Mouse (Mus musculus) liver, embryonic 11.5 days (tissue): ENCODE results near the gene Ece1. TPM values are rescaled to one million over a fixed set of nuclear protein-coding genes. Genes with fewer than 3 reads are reported as not detected.

Experiments used
- ATAC-seq: fragments of 200-750 bp; cut with Nextera tagmentation; replicated peaks from 2 replicates; pipeline ENCODE4 v1.8.0; 2017; ENCODE audit warnings: moderate number of reproducible peaks, mild to moderate bottlenecking, moderate TSS enrichment, moderate library complexity; ENCODE audit not compliant: low FRiP score
- DNase-seq: peaks from one replicate; pipeline ENCODE4 v3.0.0-alpha.2; 2017; ENCODE audit warnings: low spot score
- H3K27ac ChIP-seq: fragments of 300-500 bp; sonication (generic); 2 replicates; pipeline ENCODE4 v1.5.1; 2014; ENCODE audit warnings: mild to moderate bottlenecking, low read depth, low read length, control low read depth
- H3K27me3 ChIP-seq: fragments of 300-500 bp; sonication (generic); replicated peaks from 2 replicates; pipeline ENCODE4 v1.6.1; 2014; ENCODE audit warnings: low read length, mixed read lengths; ENCODE audit not compliant: control insufficient read depth, insufficient read depth
- H3K36me3 ChIP-seq: fragments of 300-500 bp; sonication (generic); 2 replicates; pipeline ENCODE4 v1.6.1; 2014; ENCODE audit warnings: mild to moderate bottlenecking, low read length, moderate library complexity, mixed read lengths; ENCODE audit not compliant: control insufficient read depth, insufficient read depth
- H3K4me1 ChIP-seq: fragments of 300-500 bp; sonication (generic); replicated peaks from 2 replicates; pipeline ENCODE4 v1.6.1; 2014; ENCODE audit warnings: low read length, mixed read lengths; ENCODE audit not compliant: control insufficient read depth, insufficient read depth
- H3K4me2 ChIP-seq: fragments of 300-500 bp; sonication (generic); 2 replicates; pipeline ENCODE4 v1.6.1; 2014; ENCODE audit warnings: mild to moderate bottlenecking, control low read depth, moderate library complexity
- H3K4me3 ChIP-seq: fragments of 300-500 bp; sonication (generic); 2 replicates; pipeline ENCODE4 v1.5.1; 2014; ENCODE audit warnings: low read depth, low read length, control low read depth
- H3K9ac ChIP-seq: fragments of 300-500 bp; sonication (generic); 2 replicates; pipeline ENCODE4 v1.6.1; 2014; ENCODE audit warnings: low read depth, low read length, control low read depth
- H3K9me3 ChIP-seq: fragments of 300-500 bp; sonication (generic); 2 replicates; pipeline ENCODE4 v1.6.1; 2016; ENCODE audit warnings: low read length, inconsistent platforms, mixed read lengths; ENCODE audit not compliant: control insufficient read depth
- WGBS: fragments of 180-500 bp; shearing (Covaris S2); extraction: QIAGEN DNeasy Blood & Tissue Kit; methylation state at CpG from one replicate; pipeline ENCODE4 v1.1.7; 2014; 5-methylcytosine and 5-hydroxymethylcytosine counted together
- polyA plus RNA-seq: library from polyadenylated mRNA; unstranded; fragments of >200 nt; fragmentation: Nextera tagmentation; extraction: Ambion mirVana; gene quantifications from 2 replicates; pipeline ENCODE4 v1.2.1, GENCODE M21; 2014

Ece1 gene
- polyA plus RNA-seq, 1 experiment from 2014 or later: 51.9 TPM

GRCm38 (mm10) chr4:138005781-138006180 is 143.7 kb downstream of the Ece1 start:
- DNase-seq (no peak), ATAC-seq (no peak)
- Histone ChIP-seq H3K4me1 (no peaks in the 10 kb centered on the region; the same call in 1 of the 2 replicates), H3K36me3 (peaks cover 16% of the 10 kb centered on the region), H3K9ac (no peak overlapping the region), H3K27ac (no peak overlapping the region), H3K4me3 (no peak overlapping the region), H3K27me3 (no peaks in the 10 kb centered on the region), H3K4me2 (no peak overlapping the region), H3K9me3 (no peaks in the 10 kb centered on the region)
- 86% methylated on average over 1 of the region's 1 CpGs for WGBS

- peaks cover 21% of the 10 kb centered on the region for H3K36me3 ChIP-seq
- no peak overlapping the region for H3K4me3 ChIP-seq
- H3K9ac ChIP-seq: no peak overlapping the region
- H3K27ac ChIP-seq: no peak overlapping the region
- DNase-seq (no peak), ATAC-seq (no peak)
- H3K27me3 ChIP-seq: no peaks in the 10 kb centered on the region
- 88% methylated on average over 9 of the region's 9 CpGs for WGBS
- H3K4me2 ChIP-seq: no peak overlapping the region
- no peaks in the 10 kb centered on the region for H3K9me3 ChIP-seq
- no peaks in the 10 kb centered on the region; the same call in 1 of the 2 replicates for H3K4me1 ChIP-seq
Observed at GRCm38 (mm10) chr4:138006951-138007613, 145.0 kb downstream of the Ece1 start.

- Histone ChIP-seq H3K36me3 (peaks cover 23% of the 10 kb centered on the region), H3K4me3 (no peak overlapping the region), H3K4me1 (no peaks in the 10 kb centered on the region; the same call in 1 of the 2 replicates), H3K9ac (no peak overlapping the region), H3K4me2 (no peak overlapping the region), H3K9me3 (no peaks in the 10 kb centered on the region), H3K27me3 (no peaks in the 10 kb centered on the region), H3K27ac (no peak overlapping the region)
- ATAC-seq (no peak), DNase-seq (no peak)
- WGBS: 94% methylated on average over 6 of the region's 6 CpGs
Observed at GRCm38 (mm10) chr4:138008646-138009045, 146.6 kb downstream of the Ece1 start.

- WGBS: 95% methylated on average over 4 of the region's 4 CpGs
- DNase-seq: no peak
- H3K36me3 ChIP-seq: peaks cover 31% of the 10 kb centered on the region
Observed at GRCm38 (mm10) chr4:138009786-138010502, 147.9 kb downstream of the Ece1 start.

GRCm38 (mm10) chr4:138013723-138014479 is 151.9 kb downstream of the Ece1 start:
- H3K27me3 ChIP-seq: no peaks in the 10 kb centered on the region
- H3K9me3 ChIP-seq: no peaks in the 10 kb centered on the region
- peaks cover 21% of the 10 kb centered on the region for H3K4me1 ChIP-seq
- no peak overlapping the region for H3K9ac ChIP-seq
- no peak overlapping the region for H3K4me2 ChIP-seq
- DNase-seq (no peak), ATAC-seq (no peak)
- no peak overlapping the region for H3K27ac ChIP-seq
- 92% methylated on average over 15 of the region's 15 CpGs for WGBS
- H3K4me3 ChIP-seq: no peak overlapping the region
- peaks cover 31% of the 10 kb centered on the region for H3K36me3 ChIP-seq

More at GRCm38 (mm10) chr4:138009786-138010502, 147.9 kb downstream of the Ece1 start:
- no peak for ATAC-seq
- no peak overlapping the region for H3K4me2 ChIP-seq
- H3K27ac ChIP-seq: no peak overlapping the region
- peaks cover 4% of the 10 kb centered on the region for H3K4me1 ChIP-seq
- H3K9ac ChIP-seq: no peak overlapping the region
- H3K9me3 ChIP-seq: no peaks in the 10 kb centered on the region
- no peak overlapping the region for H3K4me3 ChIP-seq
- no peaks in the 10 kb centered on the region for H3K27me3 ChIP-seq

Other genes with a start within 250 kb of the Ece1 start
- gene Rap1gap, start 197.5 kb upstream of the Ece1 start, polyA plus RNA-seq: 3.2 and 4.1 TPM in 2 replicates
- 5.7 and 6.1 TPM in 2 replicates for gene Alpl, start 65.9 kb upstream of the Ece1 start, polyA plus RNA-seq
- gene Eif4g3, start 130.8 kb downstream of the Ece1 start, polyA plus RNA-seq: 26.2 and 28.3 TPM in 2 replicates